Mouse (Mus musculus): Measurements from ENCODE around the gene Hist1h4b. TPM values are rescaled to one million over a fixed set of nuclear protein-coding genes. Genes with fewer than 3 reads are reported as not detected.

Hist1h4b gene
- not detected for polyA plus RNA-seq (2014; fragmentation: Illumina TruSeq; extraction: RNeasy Lipid Tissue Mini Kit (QIAGEN cat#74804); ENCODE audit: low read depth, low replicate concordance)

DNA sequence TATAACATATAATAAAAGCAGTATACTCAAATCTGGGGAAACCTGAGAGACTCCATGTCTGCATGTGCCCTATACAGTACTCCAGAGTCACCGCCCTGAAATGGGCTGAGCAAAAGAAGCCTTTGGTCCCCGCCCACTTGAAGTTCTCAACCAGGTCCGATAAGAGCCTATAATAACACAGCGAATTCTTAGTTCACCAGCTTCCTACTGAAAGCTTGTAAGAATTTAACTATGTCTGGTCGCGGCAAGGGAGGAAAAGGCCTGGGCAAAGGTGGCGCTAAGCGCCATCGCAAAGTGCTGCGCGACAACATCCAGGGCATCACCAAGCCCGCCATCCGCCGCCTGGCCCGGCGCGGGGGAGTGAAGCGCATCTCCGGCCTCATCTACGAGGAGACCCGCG lies at the start of gene Hist1h4b:
TSS of gene Hist1h4b (plus strand) at position 224 of the 400 bp plus-strand sequence.

DNA sequence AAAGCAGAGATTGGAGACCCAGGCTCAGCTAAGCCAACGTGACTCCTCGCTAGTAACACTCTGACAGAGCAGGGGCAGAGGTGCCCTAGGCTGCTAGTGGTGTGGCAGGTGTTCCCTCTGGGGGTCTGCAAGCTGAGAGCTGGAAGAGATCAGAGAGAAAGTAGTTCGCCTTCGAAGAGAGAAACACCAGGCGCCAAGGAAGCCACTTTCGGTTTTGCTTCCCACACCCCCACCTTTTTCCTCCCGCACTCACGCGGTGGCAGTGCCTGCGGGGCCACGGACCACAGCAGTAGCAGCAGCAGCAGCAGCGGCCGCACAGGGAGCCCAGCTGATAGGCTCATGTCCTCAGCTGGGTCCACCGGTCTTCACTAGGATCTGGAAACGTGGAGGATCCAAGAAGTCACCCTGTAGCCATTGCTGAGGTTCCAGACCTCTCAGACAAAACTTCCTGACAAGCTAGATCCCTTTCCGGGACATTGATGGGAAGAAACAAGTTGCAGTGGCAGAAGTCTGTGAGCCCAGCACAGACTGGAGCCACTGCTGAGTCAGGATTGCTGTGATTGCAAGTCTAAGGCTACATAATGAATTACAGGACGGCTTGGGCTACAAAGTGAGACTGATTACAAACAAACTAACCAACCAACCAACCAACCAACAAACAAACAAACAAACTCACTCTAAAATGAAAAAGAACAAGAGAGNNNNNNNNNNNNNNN lies 46.3 kb upstream of the Hist1h4b start, which contains the start of gene Hfe:
TSS of gene Hfe (minus strand) at position 481 of the 716 bp plus-strand sequence.

DNA sequence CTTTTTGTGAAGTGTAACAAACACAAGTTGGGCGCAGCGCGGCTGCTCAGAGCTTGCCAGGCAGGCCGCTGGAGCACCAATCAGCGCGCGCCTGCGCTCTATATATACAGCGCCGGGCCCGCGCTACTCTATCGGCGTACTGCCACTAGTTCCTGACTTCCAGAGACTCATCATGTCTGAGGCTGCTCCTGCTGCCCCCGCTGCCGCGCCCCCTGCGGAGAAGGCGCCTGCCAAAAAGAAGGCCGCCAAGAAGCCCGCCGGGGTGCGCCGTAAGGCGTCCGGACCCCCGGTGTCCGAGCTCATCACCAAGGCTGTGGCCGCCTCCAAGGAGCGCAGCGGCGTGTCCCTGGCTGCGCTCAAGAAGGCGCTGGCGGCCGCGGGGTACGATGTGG lies 18.1 kb upstream of the Hist1h4b start, which contains the start of gene Hist1h1c:
TSS of gene Hist1h1c (plus strand) at position 132 of the 392 bp plus-strand sequence.

DNA sequence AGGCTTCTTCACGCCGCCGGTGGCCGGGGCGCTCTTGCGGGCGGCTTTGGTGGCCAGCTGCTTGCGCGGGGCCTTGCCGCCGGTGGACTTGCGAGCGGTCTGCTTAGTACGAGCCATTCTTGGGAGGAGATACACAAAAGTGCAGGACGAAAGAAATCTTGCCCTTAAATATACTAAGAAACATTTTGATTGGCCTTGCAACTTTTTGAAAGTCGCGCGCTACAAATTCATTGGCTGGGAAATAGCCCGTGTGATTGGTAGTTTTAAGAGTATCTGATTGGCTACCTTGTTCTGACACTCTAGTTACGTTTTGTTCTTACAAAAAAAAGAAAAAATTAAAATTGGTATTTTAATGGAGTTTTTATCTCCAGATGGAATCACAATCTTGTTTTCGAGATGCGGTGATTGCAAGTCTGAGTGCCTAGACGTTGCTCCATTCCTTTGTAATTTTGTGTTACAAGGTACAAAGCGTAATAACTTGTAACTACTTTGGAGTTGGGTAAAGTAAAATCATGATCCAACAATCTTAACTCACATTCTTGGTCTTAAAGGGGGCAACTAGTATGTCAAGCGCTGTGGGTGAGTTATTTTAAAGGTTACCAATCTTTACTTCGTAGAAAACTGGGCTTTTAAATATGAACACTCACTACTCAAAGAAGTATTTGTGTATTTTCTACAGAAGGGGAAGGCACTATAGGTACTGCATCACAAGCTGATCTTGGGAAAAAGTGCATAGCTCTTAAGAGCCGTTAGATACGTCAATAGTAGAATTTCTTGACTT lies 11.2 kb upstream of the Hist1h4b start, which contains the start of gene Hist1h3c:
TSS of gene Hist1h3c (minus strand) at position 222 of the 781 bp plus-strand sequence.

DNA sequence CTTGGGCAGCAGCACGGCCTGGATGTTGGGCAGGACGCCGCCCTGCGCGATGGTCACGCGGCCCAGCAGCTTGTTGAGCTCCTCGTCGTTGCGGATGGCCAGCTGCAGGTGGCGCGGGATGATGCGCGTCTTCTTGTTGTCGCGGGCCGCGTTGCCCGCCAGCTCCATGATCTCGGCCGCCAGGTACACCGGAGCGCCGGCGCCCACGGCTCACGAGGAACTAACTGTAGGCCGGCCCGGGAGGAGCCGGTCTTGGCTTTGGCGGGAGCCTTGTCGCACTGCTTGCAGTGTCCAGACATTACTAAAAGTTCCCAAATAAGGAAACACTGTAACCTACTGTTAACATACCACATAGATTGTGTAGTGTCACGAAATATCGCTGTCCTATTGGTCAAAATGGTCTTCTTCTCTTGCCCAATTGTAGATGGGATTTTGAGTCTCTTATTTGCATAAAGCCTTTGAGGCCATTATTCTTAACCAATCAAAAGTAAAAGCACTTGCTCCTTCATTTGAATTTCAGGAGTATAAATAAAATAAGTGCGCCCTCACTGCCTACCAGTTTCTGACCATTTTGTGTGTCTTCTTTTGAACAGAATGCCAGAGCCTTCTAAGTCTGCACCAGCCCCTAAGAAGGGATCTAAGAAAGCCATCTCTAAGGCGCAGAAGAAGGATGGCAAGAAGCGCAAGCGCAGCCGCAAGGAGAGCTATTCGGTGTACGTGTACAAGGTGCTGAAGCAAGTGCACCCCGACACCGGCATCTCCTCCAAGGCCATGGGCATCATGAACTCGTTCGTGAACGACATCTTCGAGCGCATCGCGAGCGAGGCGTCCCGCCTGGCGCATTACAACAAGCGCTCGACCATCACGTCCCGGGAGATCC lies 10.4 kb upstream of the Hist1h4b start, which contains the start of gene Hist1h2bb:
TSS of gene Hist1h2bb (plus strand) at position 534 of the 880 bp plus-strand sequence.

GRCm38 (mm10) chr13:23750839-23751477 lies 5.9 kb upstream of the Hist1h4b start, which contains the start of gene Hist1h2ab:
Gene Hist1h2ab, plus strand, starts transcription at chr13:23751126.

DNA sequence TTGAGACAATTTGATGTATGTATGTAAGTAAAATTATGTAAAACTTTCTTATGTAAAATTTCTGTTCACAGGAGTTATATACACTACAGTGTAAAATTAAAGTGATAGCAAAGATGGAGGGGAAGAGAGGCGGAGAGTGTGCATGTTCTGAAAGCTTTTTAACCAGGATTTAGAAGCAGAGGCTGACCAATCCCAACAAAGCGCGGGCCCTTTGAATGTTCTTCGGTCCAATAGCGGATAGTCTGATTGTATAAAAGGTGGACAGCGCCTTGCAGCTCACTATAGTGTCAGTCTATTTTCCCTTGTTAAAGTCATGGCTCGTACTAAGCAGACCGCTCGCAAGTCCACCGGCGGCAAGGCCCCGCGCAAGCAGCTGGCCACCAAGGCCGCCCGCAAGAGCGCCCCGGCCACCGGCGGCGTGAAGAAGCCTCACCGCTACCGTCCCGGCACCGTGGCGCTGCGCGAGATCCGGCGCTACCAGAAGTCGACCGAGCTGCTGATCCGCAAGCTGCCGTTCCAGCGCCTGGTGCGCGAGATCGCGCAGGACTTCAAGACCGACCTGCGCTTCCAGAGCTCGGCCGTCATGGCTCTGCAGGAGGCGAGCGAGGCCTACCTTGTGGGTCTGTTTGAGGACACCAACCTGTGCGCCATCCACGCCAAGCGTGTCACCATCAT lies 4.6 kb upstream of the Hist1h4b start, which contains the start of gene Hist1h3b:
TSS of gene Hist1h3b (plus strand) at position 201 of the 675 bp plus-strand sequence.

GRCm38 (mm10) chr13:23760972-23761864 lies 4.4 kb downstream of the Hist1h4b start, which contains the start of gene Hist1h4a:
Gene Hist1h4a, minus strand, starts transcription at chr13:23761230.

GRCm38 (mm10) chr13:23761871-23762821 lies 5.3 kb downstream of the Hist1h4b start, which contains the start of gene Hist1h3a:
Gene Hist1h3a, minus strand, starts transcription at chr13:23762386.

DNA sequence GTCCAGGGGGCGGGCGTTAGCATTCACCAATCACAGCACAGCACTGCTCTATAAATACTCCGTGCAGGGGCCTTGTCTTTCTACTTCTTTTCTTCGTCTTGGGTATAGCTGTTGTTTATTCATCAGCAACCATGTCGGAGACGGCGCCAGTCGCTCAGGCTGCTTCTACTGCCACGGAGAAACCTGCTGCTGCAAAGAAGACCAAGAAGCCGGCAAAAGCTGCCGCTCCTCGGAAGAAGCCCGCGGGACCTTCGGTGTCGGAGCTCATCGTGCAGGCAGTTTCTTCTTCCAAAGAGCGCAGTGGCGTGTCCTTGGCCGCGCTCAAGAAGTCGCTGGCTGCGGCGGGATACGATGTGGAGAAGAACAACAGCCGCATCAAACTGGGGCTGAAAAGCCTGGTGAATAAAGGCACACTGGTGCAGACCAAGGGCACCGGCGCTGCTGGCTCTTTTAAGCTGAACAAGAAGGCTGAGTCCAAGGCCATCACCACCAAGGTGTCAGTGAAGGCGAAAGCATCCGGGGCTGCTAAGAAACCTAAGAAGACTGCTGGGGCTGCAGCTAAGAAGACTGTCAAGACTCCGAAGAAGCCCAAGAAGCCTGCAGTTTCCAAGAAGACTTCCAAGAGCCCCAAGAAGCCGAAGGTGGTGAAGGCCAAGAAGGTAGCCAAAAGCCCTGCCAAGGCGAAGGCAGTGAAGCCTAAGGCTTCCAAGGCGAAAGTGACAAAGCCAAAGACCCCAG lies 6.9 kb downstream of the Hist1h4b start, which contains the start of gene Hist1h1a:
TSS of gene Hist1h1a (plus strand) at position 81 of the 738 bp plus-strand sequence.

DNA sequence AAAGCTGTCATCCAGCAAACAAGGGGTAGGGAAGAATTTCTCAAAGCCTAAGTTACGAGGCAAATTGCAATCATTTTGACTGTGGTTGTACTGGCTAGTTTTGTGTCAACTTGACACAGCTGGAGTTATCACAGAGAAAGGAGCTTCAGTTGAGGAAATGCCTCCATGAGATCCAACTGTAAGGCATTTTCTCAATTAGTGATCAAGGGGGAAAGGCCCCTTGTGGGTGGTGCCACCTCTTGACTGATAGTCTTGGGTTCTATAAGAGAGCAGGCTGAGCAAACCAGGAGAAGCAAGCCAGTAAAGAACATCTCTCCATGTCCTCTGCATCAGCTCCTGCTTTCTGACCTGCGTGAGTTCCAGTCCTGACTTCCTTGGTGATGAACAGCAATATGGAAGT lies 12.8 kb downstream of the Hist1h4b start, which contains the start of gene Trim38:
TSS of gene Trim38 (plus strand) at position 301 of the 400 bp plus-strand sequence.

GRCm38 (mm10) chr13:23806422-23807052 lies 49.7 kb downstream of the Hist1h4b start, which contains the start of gene Slc17a2:
Gene Slc17a2, plus strand, starts transcription at chr13:23806993.

Other genes with a start within 250 kb of the Hist1h4b start
- gene Hist1h4h, start 226.0 kb upstream of the Hist1h4b start, polyA plus RNA-seq (2014; fragmentation: Illumina TruSeq; extraction: RNeasy Lipid Tissue Mini Kit (QIAGEN cat#74804); ENCODE audit: low read depth, low replicate concordance), result not detected
- not detected for gene Hist1h2af, start 223.1 kb upstream of the Hist1h4b start, polyA plus RNA-seq (2014; fragmentation: Illumina TruSeq; extraction: RNeasy Lipid Tissue Mini Kit (QIAGEN cat#74804); ENCODE audit: low read depth, low replicate concordance)
- not detected for gene Hist1h3g, start 221.6 kb upstream of the Hist1h4b start, polyA plus RNA-seq (2014; fragmentation: Illumina TruSeq; extraction: RNeasy Lipid Tissue Mini Kit (QIAGEN cat#74804); ENCODE audit: low read depth, low replicate concordance)
- 2.7 TPM for gene Hist1h2bh, start 213.6 kb upstream of the Hist1h4b start, polyA plus RNA-seq (2014; fragmentation: Illumina TruSeq; extraction: RNeasy Lipid Tissue Mini Kit (QIAGEN cat#74804); ENCODE audit: low read depth, low replicate concordance)
- gene Hist1h3f, start 213.0 kb upstream of the Hist1h4b start, polyA plus RNA-seq (2014; fragmentation: Illumina TruSeq; extraction: RNeasy Lipid Tissue Mini Kit (QIAGEN cat#74804); ENCODE audit: low read depth, low replicate concordance), result not detected
- not detected for gene Hist1h4f, start 205.4 kb upstream of the Hist1h4b start, polyA plus RNA-seq (2014; fragmentation: Illumina TruSeq; extraction: RNeasy Lipid Tissue Mini Kit (QIAGEN cat#74804); ENCODE audit: low read depth, low replicate concordance)
- gene Hist1h1d, start 203.8 kb upstream of the Hist1h4b start, polyA plus RNA-seq (2014; fragmentation: Illumina TruSeq; extraction: RNeasy Lipid Tissue Mini Kit (QIAGEN cat#74804); ENCODE audit: low read depth, low replicate concordance), result 0.70 TPM
- gene Hist1h3e, start 194.6 kb upstream of the Hist1h4b start, polyA plus RNA-seq (2014; fragmentation: Illumina TruSeq; extraction: RNeasy Lipid Tissue Mini Kit (QIAGEN cat#74804); ENCODE audit: low read depth, low replicate concordance), result not detected
- gene Hist1h2ae, start 185.8 kb upstream of the Hist1h4b start, polyA plus RNA-seq (2014; fragmentation: Illumina TruSeq; extraction: RNeasy Lipid Tissue Mini Kit (QIAGEN cat#74804); ENCODE audit: low read depth, low replicate concordance), result not detected
- gene Hist1h2bg, start 185.6 kb upstream of the Hist1h4b start, polyA plus RNA-seq (2014; fragmentation: Illumina TruSeq; extraction: RNeasy Lipid Tissue Mini Kit (QIAGEN cat#74804); ENCODE audit: low read depth, low replicate concordance), result 2.4 TPM
- gene Hist1h2bf, start 182.8 kb upstream of the Hist1h4b start, polyA plus RNA-seq (2014; fragmentation: Illumina TruSeq; extraction: RNeasy Lipid Tissue Mini Kit (QIAGEN cat#74804); ENCODE audit: low read depth, low replicate concordance), result not detected
- gene Hist1h2ad, start 182.6 kb upstream of the Hist1h4b start, polyA plus RNA-seq (2014; fragmentation: Illumina TruSeq; extraction: RNeasy Lipid Tissue Mini Kit (QIAGEN cat#74804); ENCODE audit: low read depth, low replicate concordance), result not detected
- 2.2 TPM for gene Hist1h3d, start 181.2 kb upstream of the Hist1h4b start, polyA plus RNA-seq (2014; fragmentation: Illumina TruSeq; extraction: RNeasy Lipid Tissue Mini Kit (QIAGEN cat#74804); ENCODE audit: low read depth, low replicate concordance)
- 0.76 TPM for gene Hist1h4d, start 175.4 kb upstream of the Hist1h4b start, polyA plus RNA-seq (2014; fragmentation: Illumina TruSeq; extraction: RNeasy Lipid Tissue Mini Kit (QIAGEN cat#74804); ENCODE audit: low read depth, low replicate concordance)
- gene Hist1h2be, start 135.9 kb upstream of the Hist1h4b start, polyA plus RNA-seq (2014; fragmentation: Illumina TruSeq; extraction: RNeasy Lipid Tissue Mini Kit (QIAGEN cat#74804); ENCODE audit: low read depth, low replicate concordance), result 15.6 TPM
- gene Hist1h1e, start 134.5 kb upstream of the Hist1h4b start, polyA plus RNA-seq (2014; fragmentation: Illumina TruSeq; extraction: RNeasy Lipid Tissue Mini Kit (QIAGEN cat#74804); ENCODE audit: low read depth, low replicate concordance), result 1.3 TPM
- gene Hist1h2ac, start 73.1 kb upstream of the Hist1h4b start, polyA plus RNA-seq (2014; fragmentation: Illumina TruSeq; extraction: RNeasy Lipid Tissue Mini Kit (QIAGEN cat#74804); ENCODE audit: low read depth, low replicate concordance), result 1.7 TPM
- 322 TPM for gene Hist1h2bc, start 72.8 kb upstream of the Hist1h4b start, polyA plus RNA-seq (2014; fragmentation: Illumina TruSeq; extraction: RNeasy Lipid Tissue Mini Kit (QIAGEN cat#74804); ENCODE audit: low read depth, low replicate concordance)
- gene Hist1h1t, start 61.2 kb upstream of the Hist1h4b start, polyA plus RNA-seq (2014; fragmentation: Illumina TruSeq; extraction: RNeasy Lipid Tissue Mini Kit (QIAGEN cat#74804); ENCODE audit: low read depth, low replicate concordance), result not detected
- gene Hist1h4c, start 58.6 kb upstream of the Hist1h4b start, polyA plus RNA-seq (2014; fragmentation: Illumina TruSeq; extraction: RNeasy Lipid Tissue Mini Kit (QIAGEN cat#74804); ENCODE audit: low read depth, low replicate concordance), result not detected
- gene Hfe, start 46.2 kb upstream of the Hist1h4b start, polyA plus RNA-seq (2014; fragmentation: Illumina TruSeq; extraction: RNeasy Lipid Tissue Mini Kit (QIAGEN cat#74804); ENCODE audit: low read depth, low replicate concordance), result 85.7 TPM
- gene Hist1h1c, start 18.2 kb upstream of the Hist1h4b start, polyA plus RNA-seq (2014; fragmentation: Illumina TruSeq; extraction: RNeasy Lipid Tissue Mini Kit (QIAGEN cat#74804); ENCODE audit: low read depth, low replicate concordance), result 40.8 TPM
- not detected for gene Hist1h3c, start 11.4 kb upstream of the Hist1h4b start, polyA plus RNA-seq (2014; fragmentation: Illumina TruSeq; extraction: RNeasy Lipid Tissue Mini Kit (QIAGEN cat#74804); ENCODE audit: low read depth, low replicate concordance)
- not detected for gene Hist1h2bb, start 10.3 kb upstream of the Hist1h4b start, polyA plus RNA-seq (2014; fragmentation: Illumina TruSeq; extraction: RNeasy Lipid Tissue Mini Kit (QIAGEN cat#74804); ENCODE audit: low read depth, low replicate concordance)
- not detected for gene Hist1h2ab, start 5.9 kb upstream of the Hist1h4b start, polyA plus RNA-seq (2014; fragmentation: Illumina TruSeq; extraction: RNeasy Lipid Tissue Mini Kit (QIAGEN cat#74804); ENCODE audit: low read depth, low replicate concordance)
- not detected for gene Hist1h3b, start 4.7 kb upstream of the Hist1h4b start, polyA plus RNA-seq (2014; fragmentation: Illumina TruSeq; extraction: RNeasy Lipid Tissue Mini Kit (QIAGEN cat#74804); ENCODE audit: low read depth, low replicate concordance)
- gene Hist1h4a, start 4.2 kb downstream of the Hist1h4b start, polyA plus RNA-seq (2014; fragmentation: Illumina TruSeq; extraction: RNeasy Lipid Tissue Mini Kit (QIAGEN cat#74804); ENCODE audit: low read depth, low replicate concordance), result not detected
- not detected for gene Hist1h3a, start 5.4 kb downstream of the Hist1h4b start, polyA plus RNA-seq (2014; fragmentation: Illumina TruSeq; extraction: RNeasy Lipid Tissue Mini Kit (QIAGEN cat#74804); ENCODE audit: low read depth, low replicate concordance)
- not detected for gene Hist1h1a, start 6.7 kb downstream of the Hist1h4b start, polyA plus RNA-seq (2014; fragmentation: Illumina TruSeq; extraction: RNeasy Lipid Tissue Mini Kit (QIAGEN cat#74804); ENCODE audit: low read depth, low replicate concordance)
- 0.99 TPM for gene Trim38, start 12.9 kb downstream of the Hist1h4b start, polyA plus RNA-seq (2014; fragmentation: Illumina TruSeq; extraction: RNeasy Lipid Tissue Mini Kit (QIAGEN cat#74804); ENCODE audit: low read depth, low replicate concordance)
- not detected for gene Slc17a2, start 50.0 kb downstream of the Hist1h4b start, polyA plus RNA-seq (2014; fragmentation: Illumina TruSeq; extraction: RNeasy Lipid Tissue Mini Kit (QIAGEN cat#74804); ENCODE audit: low read depth, low replicate concordance)
- 0.64 TPM for gene Slc17a3, start 82.4 kb downstream of the Hist1h4b start, polyA plus RNA-seq (2014; fragmentation: Illumina TruSeq; extraction: RNeasy Lipid Tissue Mini Kit (QIAGEN cat#74804); ENCODE audit: low read depth, low replicate concordance)
- gene Slc17a1, start 110.7 kb downstream of the Hist1h4b start, polyA plus RNA-seq (2014; fragmentation: Illumina TruSeq; extraction: RNeasy Lipid Tissue Mini Kit (QIAGEN cat#74804); ENCODE audit: low read depth, low replicate concordance), result not detected
- 0.35 TPM for gene Slc17a4, start 158.0 kb downstream of the Hist1h4b start, polyA plus RNA-seq (2014; fragmentation: Illumina TruSeq; extraction: RNeasy Lipid Tissue Mini Kit (QIAGEN cat#74804); ENCODE audit: low read depth, low replicate concordance)
- gene Hist1h2ba, start 177.1 kb downstream of the Hist1h4b start, polyA plus RNA-seq (2014; fragmentation: Illumina TruSeq; extraction: RNeasy Lipid Tissue Mini Kit (QIAGEN cat#74804); ENCODE audit: low read depth, low replicate concordance), result not detected
- not detected for gene Hist1h2aa, start 177.4 kb downstream of the Hist1h4b start, polyA plus RNA-seq (2014; fragmentation: Illumina TruSeq; extraction: RNeasy Lipid Tissue Mini Kit (QIAGEN cat#74804); ENCODE audit: low read depth, low replicate concordance)
- 9.7 TPM for gene Scgn, start 234.2 kb downstream of the Hist1h4b start, polyA plus RNA-seq (2014; fragmentation: Illumina TruSeq; extraction: RNeasy Lipid Tissue Mini Kit (QIAGEN cat#74804); ENCODE audit: low read depth, low replicate concordance)

Data from adrenal gland, adult 10 weeks (tissue).